ENCODE assay signal across 8 mouse cellular contexts in genomic region chr1:72854337-72855237, GRCm38 (mm10). TPM values are rescaled to one million over a fixed set of nuclear protein-coding genes. Genes with fewer than 3 reads are reported as not detected.
DNase-seq lines count a peak whose midpoint lies in the region; ATAC-seq and TF ChIP-seq lines count a peak whose summit lies in the region.

No protein-coding gene starts in this region.

- 41% methylated on average over 10 of the region's 10 CpGs for WGBS in intestine, embryonic 16.5 days
- 63% methylated on average over 10 of the region's 10 CpGs for whole genome bisulfite sequencing in midbrain, embryonic 10.5 days

- H3K4me2 ChIP-seq in intestine, embryonic 16.5 days (ENCODE audit: low read depth, low read length), result no peak overlapping the region

- no peaks in the 10 kb centered on the region for H3K27me3 ChIP-seq in intestine, embryonic 16.5 days (replicated peaks; ENCODE audit: control insufficient read depth, insufficient read depth, low read length)
- H3K27me3 ChIP-seq in midbrain, embryonic 10.5 days (ENCODE audit: low read depth, poor library complexity, severe bottlenecking), result no peaks in the 10 kb centered on the region

- TF ChIP-seq CTCF in embryonic fibroblast, embryonic 13.5 days (IDR thresholded peaks at IDR 0.05; ENCODE audit: borderline replicate concordance, insufficient read depth, low read length), result peak; percentile 80; the same call in 1 of the 2 replicates

- no peaks in the 10 kb centered on the region for H3K4me1 ChIP-seq in embryonic fibroblast, embryonic 13.5 days (ENCODE audit: control insufficient read depth, insufficient read depth, low read length)
- no peaks in the 10 kb centered on the region for H3K4me1 ChIP-seq in intestine, embryonic 16.5 days (ENCODE audit: control insufficient read depth, insufficient read depth, low read length)
- H3K4me1 ChIP-seq in midbrain, embryonic 10.5 days, result peaks cover 25% of the 10 kb centered on the region

- H3K36me3 ChIP-seq in intestine, embryonic 16.5 days (ENCODE audit: control insufficient read depth, insufficient read depth, low read length), result no peaks in the 10 kb centered on the region
- H3K36me3 ChIP-seq in midbrain, embryonic 10.5 days, result peaks cover 52% of the 10 kb centered on the region

- H3K9me3 ChIP-seq in intestine, embryonic 16.5 days (ENCODE audit: control insufficient read depth, low read length), result no peaks in the 10 kb centered on the region
- no peaks in the 10 kb centered on the region for H3K9me3 ChIP-seq in midbrain, embryonic 10.5 days (replicated peaks)

- no peak overlapping the region for H3K4me3 ChIP-seq in embryonic fibroblast, embryonic 13.5 days (ENCODE audit: insufficient read depth, low read length)
- no peak overlapping the region for H3K4me3 ChIP-seq in intestine, embryonic 16.5 days (ENCODE audit: low read length)
- H3K4me3 ChIP-seq in midbrain, embryonic 10.5 days, result no peak overlapping the region

- no peak for TF ChIP-seq POLR2A in embryonic fibroblast, embryonic 13.5 days (IDR thresholded peaks at IDR 0.05; ENCODE audit: low read depth, low read length)

- peak; percentile 18; the same call in 1 of the 2 replicates for ATAC-seq in intestine, embryonic 16.5 days

- no peak overlapping the region for H3K9ac ChIP-seq in intestine, embryonic 16.5 days (ENCODE audit: low read depth, low read length)

- no peak overlapping the region for H3K27ac ChIP-seq in embryonic fibroblast, embryonic 13.5 days (ENCODE audit: insufficient read depth, low read length)
- no peak overlapping the region for H3K27ac ChIP-seq in intestine, embryonic 16.5 days (ENCODE audit: low read length)
- H3K27ac ChIP-seq in midbrain, embryonic 10.5 days (replicated peaks), result peak overlapping the region; percentile 50

- peak; percentile 55 to 70 for DNase-seq in cerebellum, adult 18-20 months
- DNase-seq in cerebellum, adult 11 months, result no peak
- DNase-seq in thymus, postnatal 0 days (ENCODE audit: low spot score), result peak; percentile 55
- no peak for DNase-seq in thymus, postnatal 14 days
- peak; percentile 62 for DNase-seq in midbrain, embryonic 10.5 days (ENCODE audit: low spot score)
- DNase-seq in urinary bladder, adult 2 months (ENCODE audit: low spot score), result no peak

RNA-seq across cellular contexts. Expression of gene Igfbp5, which starts 20.1 kb away (rescaled TPM):
- polyA plus RNA-seq in thymus, postnatal 0 days (2015; fragmentation: Nextera tagmentation; extraction: Ambion mirVana), result 3.0 and 3.5 TPM in 2 replicates
- polyA plus RNA-seq in embryonic fibroblast, embryonic 13.5 days (2011; ENCODE audit: insufficient read length, low read depth, missing spikeins), result 149 and 746 TPM in 2 replicates
- polyA plus RNA-seq in intestine, embryonic 16.5 days (2015; fragmentation: Nextera tagmentation; extraction: Ambion mirVana), result 25.7 and 27.8 TPM in 2 replicates
- polyA plus RNA-seq in midbrain, embryonic 10.5 days (2016; fragmentation: Nextera tagmentation; extraction: Ambion mirVana), result 48.2 and 49.9 TPM in 2 replicates
- 58.6 and 85.5 TPM in 2 replicates for polyA plus RNA-seq in urinary bladder, adult 2 months (2012; rRNA removed)

RNA-seq across cellular contexts. Expression of gene Igfbp2, which starts 30.3 kb away (rescaled TPM):
- polyA plus RNA-seq in thymus, postnatal 0 days (2015; fragmentation: Nextera tagmentation; extraction: Ambion mirVana), result 37.3 and 38.8 TPM in 2 replicates
- polyA plus RNA-seq in embryonic fibroblast, embryonic 13.5 days (2011; ENCODE audit: insufficient read length, low read depth, missing spikeins), result 331 and 641 TPM in 2 replicates
- 127 and 139 TPM in 2 replicates for polyA plus RNA-seq in intestine, embryonic 16.5 days (2015; fragmentation: Nextera tagmentation; extraction: Ambion mirVana)
- polyA plus RNA-seq in midbrain, embryonic 10.5 days (2016; fragmentation: Nextera tagmentation; extraction: Ambion mirVana), result 585 and 600 TPM in 2 replicates
- 874 and 1,097 TPM in 2 replicates for polyA plus RNA-seq in urinary bladder, adult 2 months (2012; rRNA removed)

Comparison
In these comparisons a context has a peak if more than half of its experiments do, and no peak if none do; other contexts are left out.
1. DNase-seq: peak in cerebellum, adult 18-20 months (2 of 2), thymus, postnatal 0 days (single experiment) and midbrain, embryonic 10.5 days (single experiment); none in cerebellum, adult 11 months (single experiment), thymus, postnatal 14 days (single experiment) and urinary bladder, adult 2 months (single experiment).